Mouse (Mus musculus): ENCODE results near the gene Tomm70a.

DNA sequence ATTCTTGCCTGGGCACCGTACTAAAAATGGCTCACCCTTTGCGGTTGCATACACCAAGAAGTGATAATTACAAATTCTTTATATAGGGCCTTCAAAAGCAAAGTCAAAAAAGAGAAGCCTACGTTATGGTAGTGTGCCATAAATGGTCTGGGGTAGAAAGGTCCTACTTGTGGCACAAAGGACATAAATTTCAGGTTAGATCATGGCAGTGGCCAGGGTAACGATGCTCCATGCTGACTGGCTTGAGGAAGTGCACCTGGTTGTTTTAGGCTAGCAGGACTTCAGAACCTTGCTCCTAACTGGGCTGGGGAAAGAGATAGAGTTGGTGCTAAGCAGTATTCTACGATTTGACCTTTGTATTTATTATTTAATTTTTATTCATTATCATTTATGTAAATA, 46.0 kb downstream of the Tomm70a start:
- TF ChIP-seq CTCF (IDR thresholded peaks at IDR 0.05; ENCODE audit: low read depth, low read length) (no peak), GATA1 (IDR thresholded peaks at IDR 0.05; ENCODE audit: borderline replicate concordance, low read length) (no peak)
